Mouse (Mus musculus): ENCODE measurements at regions not wholly inside any gene's neighbourhood (a gene's known extent, or its start where the extent isn't known, plus 50 kb on each side); places are given as distances from the start of the nearest gene placed in this dataset.

GRCm38 (mm10) chr6:50780677-50781076, 126.4 kb upstream of the Npvf start:
- no peak for DNase-seq

- no peak for DNase-seq
Observed at GRCm38 (mm10) chr6:50781271-50781670, 127.0 kb upstream of the Npvf start.

GRCm38 (mm10) chr6:50782221-50782620, 128.0 kb upstream of the Npvf start:
- no peak for DNase-seq

- DNase-seq: no peak
Observed at GRCm38 (mm10) chr6:50783494-50783893, 129.3 kb upstream of the Npvf start.

- no peak for DNase-seq
Observed at GRCm38 (mm10) chr6:50784381-50784780, 130.1 kb upstream of the Npvf start.

GRCm38 (mm10) chr6:50787666-50788065, 133.4 kb upstream of the Npvf start:
- DNase-seq: no peak

- DNase-seq: no peak
Observed at GRCm38 (mm10) chr6:50799963-50800362, 145.7 kb upstream of the Npvf start.

GRCm38 (mm10) chr6:50802956-50803355, 148.7 kb upstream of the Npvf start:
- DNase-seq: no peak

GRCm38 (mm10) chr6:50804477-50805005, 150.3 kb upstream of the Npvf start:
- no peak for DNase-seq

- peak; percentile 31 for DNase-seq
Observed at GRCm38 (mm10) chr6:50806376-50807077, 152.3 kb upstream of the Npvf start.

- DNase-seq: no peak
Observed at GRCm38 (mm10) chr6:50807187-50808012, 153.2 kb upstream of the Npvf start.

GRCm38 (mm10) chr6:50808126-50808525, 153.9 kb upstream of the Npvf start:
- DNase-seq: peak; percentile 70

GRCm38 (mm10) chr6:50808811-50809668, 154.8 kb upstream of the Npvf start:
- no peak for DNase-seq

- DNase-seq: no peak
Observed at GRCm38 (mm10) chr6:50809669-50809983, 155.4 kb upstream of the Npvf start.

GRCm38 (mm10) chr6:50814936-50815500, 160.8 kb upstream of the Npvf start:
- no peak for DNase-seq

GRCm38 (mm10) chr6:50815579-50815978, 161.3 kb upstream of the Npvf start:
- DNase-seq: no peak

GRCm38 (mm10) chr6:50817430-50817829, 163.2 kb upstream of the Npvf start:
- DNase-seq: peak; percentile 25

- DNase-seq: no peak
Observed at GRCm38 (mm10) chr6:50818433-50818832, 164.2 kb upstream of the Npvf start.

GRCm38 (mm10) chr6:50818891-50819541, 164.8 kb upstream of the Npvf start:
- DNase-seq: no peak

GRCm38 (mm10) chr6:50821401-50822235, 167.4 kb upstream of the Npvf start:
- no peak for DNase-seq

Data from thymus, postnatal 4 days (tissue).